Mouse (Mus musculus) intestine, embryonic 14.5 days (tissue): ENCODE measurements around the gene Srp68. TPM values are rescaled to one million over a fixed set of nuclear protein-coding genes. Genes with fewer than 3 reads are reported as not detected.

Source experiments
- ATAC-seq: fragments of 200-750 bp; cut with Nextera tagmentation; replicated peaks from 2 replicates; pipeline ENCODE4 v1.8.0; 2017; ENCODE audit warnings: low read depth, moderate number of reproducible peaks, moderate TSS enrichment, moderate library complexity; ENCODE audit not compliant: low FRiP score, low TSS enrichment
- DNase-seq: peaks from one replicate; pipeline ENCODE4 v3.0.0-alpha.2; 2018; ENCODE audit warnings: low spot score
- H3K27ac ChIP-seq: fragments of 300-500 bp; sonication (generic); 2 replicates; pipeline ENCODE4 v1.5.1; 2014; ENCODE audit warnings: low read depth, mild to moderate bottlenecking, control low read depth
- H3K27me3 ChIP-seq: fragments of 300-500 bp; sonication (generic); replicated peaks from 2 replicates; pipeline ENCODE4 v1.6.1; 2014; ENCODE audit warnings: low read length, control low read depth; ENCODE audit not compliant: control insufficient read depth, insufficient read depth
- H3K36me3 ChIP-seq: fragments of 300-500 bp; sonication (generic); 2 replicates; pipeline ENCODE4 v1.6.1; 2014; ENCODE audit warnings: low read length, control low read depth; ENCODE audit not compliant: control insufficient read depth, insufficient read depth
- H3K4me1 ChIP-seq: fragments of 300-500 bp; sonication (generic); replicated peaks from 2 replicates; pipeline ENCODE4 v1.6.1; 2014; ENCODE audit warnings: low read length, control low read depth, mixed read lengths; ENCODE audit not compliant: control insufficient read depth, insufficient read depth
- H3K4me2 ChIP-seq: fragments of 300-500 bp; sonication (generic); 2 replicates; pipeline ENCODE4 v1.6.1; 2014; ENCODE audit warnings: low read length
- H3K4me3 ChIP-seq: fragments of 300-500 bp; sonication (generic); 2 replicates; pipeline ENCODE4 v1.5.1; 2014; ENCODE audit warnings: low read depth, low read length, control low read depth, mixed read lengths
- H3K9ac ChIP-seq: fragments of 300-500 bp; sonication (generic); 2 replicates; pipeline ENCODE4 v1.6.1; 2014; ENCODE audit warnings: mild to moderate bottlenecking, low read length
- H3K9me3 ChIP-seq: fragments of 300-500 bp; sonication (generic); 2 replicates; pipeline ENCODE4 v1.6.1; 2016; ENCODE audit warnings: low read length, control low read depth; ENCODE audit not compliant: control insufficient read depth
- WGBS: fragments of 180-500 bp; shearing (Covaris S2); extraction: QIAGEN DNeasy Blood & Tissue Kit; methylation state at CpG from one replicate; pipeline ENCODE4 v1.1.7; 2014; 5-methylcytosine and 5-hydroxymethylcytosine counted together
- polyA plus RNA-seq: library from polyadenylated mRNA; unstranded; fragments of >200 nt; fragmentation: Nextera tagmentation; extraction: Ambion mirVana; gene quantifications from 2 replicates; pipeline ENCODE4 v1.2.1, GENCODE M21; 2014

The Srp68 gene
- polyA plus RNA-seq, 1 experiment from 2014 or later, result 83.2 TPM

DNA sequence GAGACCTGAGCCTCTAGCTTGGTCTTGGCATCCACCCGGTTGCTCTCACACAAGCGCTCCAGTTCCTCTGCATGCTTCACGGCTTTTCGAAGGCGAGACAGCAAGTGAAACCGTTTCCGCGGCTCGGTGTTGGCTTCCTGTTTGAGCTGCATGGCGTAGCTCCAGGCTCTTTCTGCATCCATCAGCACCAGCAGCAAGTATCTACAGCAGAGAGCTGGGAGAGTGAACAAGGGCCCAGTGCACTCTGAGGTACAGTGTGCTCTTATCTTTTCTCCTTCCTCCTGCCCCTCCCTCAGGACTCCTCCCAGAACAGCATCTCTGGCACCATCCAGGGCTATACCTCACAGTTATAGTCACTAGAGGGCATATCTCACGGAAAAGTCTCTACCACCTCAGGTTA, 8.7 kb downstream of the Srp68 start:
- Histone ChIP-seq H3K36me3 (peaks cover 99% of the 10 kb centered on the region), H3K9ac (no peak overlapping the region), H3K4me2 (no peak overlapping the region), H3K4me3 (no peak overlapping the region), H3K27me3 (no peaks in the 10 kb centered on the region), H3K27ac (no peak overlapping the region), H3K9me3 (no peaks in the 10 kb centered on the region), H3K4me1 (no peaks in the 10 kb centered on the region)
- ATAC-seq (no peak), DNase-seq (no peak)
- 95% methylated on average over 11 of the region's 11 CpGs for WGBS

DNA sequence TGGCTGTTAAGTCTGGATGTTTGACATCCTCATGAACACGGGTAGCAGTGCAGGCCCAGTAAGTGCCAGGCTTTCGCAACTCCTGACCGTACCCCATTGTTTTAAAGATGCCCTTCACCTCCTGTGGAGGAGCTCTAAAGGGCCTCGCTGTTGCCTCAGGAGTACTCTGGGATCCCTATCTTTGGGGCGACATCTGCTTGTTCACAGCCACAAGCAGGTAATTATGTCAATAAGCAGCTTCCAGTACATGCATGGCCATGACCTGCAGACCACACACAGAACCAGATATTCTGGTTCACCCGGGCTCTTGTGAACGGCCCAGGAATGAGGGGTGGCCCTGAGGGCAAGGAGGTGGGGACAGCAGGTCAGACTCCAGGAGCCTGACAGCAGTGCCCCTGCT, 13.8 kb downstream of the Srp68 start:
- WGBS, result 83% methylated on average over 7 of the region's 7 CpGs
- H3K4me1 ChIP-seq, result 0 out of 2 replicates have a peak, but pooled peaks cover 3% of the 10 kb centered on the region
- no peaks in the 10 kb centered on the region for H3K9me3 ChIP-seq
- no peak overlapping the region for H3K9ac ChIP-seq
- H3K36me3 ChIP-seq, result peaks cover 97% of the 10 kb centered on the region
- no peak overlapping the region for H3K4me2 ChIP-seq
- H3K4me3 ChIP-seq, result no peak overlapping the region
- no peak overlapping the region for H3K27ac ChIP-seq
- ATAC-seq, result no peak
- H3K27me3 ChIP-seq, result no peaks in the 10 kb centered on the region
- DNase-seq, result no peak

DNA sequence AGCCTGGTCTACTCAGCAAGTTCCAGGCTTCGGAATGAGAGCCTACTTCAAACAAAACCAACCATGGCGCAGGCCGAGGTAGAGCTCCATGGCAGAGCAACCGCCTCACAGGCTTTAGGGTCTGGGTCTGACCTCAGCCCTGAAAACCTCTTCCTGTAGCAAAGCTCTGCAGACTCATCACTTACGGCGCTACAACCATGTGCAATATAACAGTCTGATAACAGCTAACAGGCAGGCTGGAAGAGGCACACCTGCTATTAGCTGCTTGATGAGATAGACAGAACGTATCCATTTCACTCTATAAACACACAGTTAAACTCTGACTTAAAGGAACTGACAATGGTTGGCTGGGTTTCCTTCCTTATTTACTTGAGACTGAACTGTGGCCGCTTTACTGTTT, 14.6 kb downstream of the Srp68 start:
- H3K9ac ChIP-seq, result no peak overlapping the region

DNA sequence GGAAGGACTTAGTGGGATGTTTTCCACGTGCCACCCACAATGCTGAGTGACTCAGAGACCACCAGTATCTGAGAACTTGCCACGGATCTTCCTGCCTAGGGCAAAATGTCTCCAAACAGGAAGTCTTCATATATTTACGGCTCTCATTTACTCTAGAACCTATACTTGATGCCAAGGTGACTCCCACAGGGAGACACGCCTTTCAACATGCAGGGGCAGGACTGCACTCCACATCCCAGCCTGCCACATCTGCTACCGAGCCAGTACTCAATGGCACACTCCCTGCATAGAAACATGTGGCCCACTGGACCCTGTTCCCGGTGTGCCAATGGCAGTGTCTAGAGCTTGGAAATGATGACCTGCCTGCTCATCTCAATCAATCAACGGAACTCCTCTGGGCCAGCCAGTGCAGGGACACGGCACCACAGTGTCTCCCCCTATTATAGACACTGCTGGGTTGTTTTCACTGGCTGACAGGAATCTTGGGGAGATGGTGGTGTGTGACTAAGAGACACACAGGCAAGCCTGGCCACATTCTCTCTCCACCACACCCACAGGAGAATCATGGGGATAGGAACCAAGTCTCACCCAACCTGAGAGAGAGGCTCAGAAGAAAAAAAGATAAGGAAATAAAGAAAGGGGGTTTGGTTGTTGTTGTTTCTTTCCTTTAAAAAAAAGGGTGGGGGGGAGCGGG, 17.9 kb downstream of the Srp68 start:
- Histone ChIP-seq H3K4me1 (0 out of 2 replicates have a peak, but pooled peaks cover 3% of the 10 kb centered on the region), H3K4me3 (no peak overlapping the region), H3K27ac (no peak overlapping the region), H3K36me3 (peaks cover 98% of the 10 kb centered on the region), H3K4me2 (no peak overlapping the region), H3K9ac (no peak overlapping the region), H3K9me3 (no peaks in the 10 kb centered on the region), H3K27me3 (no peaks in the 10 kb centered on the region)
- 80% methylated on average over 9 of the region's 9 CpGs for WGBS
- DNase-seq, result no peak
- no peak for ATAC-seq

More for the DNA sequence above, 14.6 kb downstream of the Srp68 start:
- Histone ChIP-seq H3K36me3 (peaks cover 98% of the 10 kb centered on the region), H3K4me3 (no peak overlapping the region), H3K27ac (no peak overlapping the region), H3K9me3 (no peaks in the 10 kb centered on the region), H3K4me1 (0 out of 2 replicates have a peak, but pooled peaks cover 3% of the 10 kb centered on the region), H3K4me2 (no peak overlapping the region), H3K27me3 (no peaks in the 10 kb centered on the region)
- 82% methylated on average over 8 of the region's 8 CpGs for WGBS
- no peak for DNase-seq
- ATAC-seq, result no peak

DNA sequence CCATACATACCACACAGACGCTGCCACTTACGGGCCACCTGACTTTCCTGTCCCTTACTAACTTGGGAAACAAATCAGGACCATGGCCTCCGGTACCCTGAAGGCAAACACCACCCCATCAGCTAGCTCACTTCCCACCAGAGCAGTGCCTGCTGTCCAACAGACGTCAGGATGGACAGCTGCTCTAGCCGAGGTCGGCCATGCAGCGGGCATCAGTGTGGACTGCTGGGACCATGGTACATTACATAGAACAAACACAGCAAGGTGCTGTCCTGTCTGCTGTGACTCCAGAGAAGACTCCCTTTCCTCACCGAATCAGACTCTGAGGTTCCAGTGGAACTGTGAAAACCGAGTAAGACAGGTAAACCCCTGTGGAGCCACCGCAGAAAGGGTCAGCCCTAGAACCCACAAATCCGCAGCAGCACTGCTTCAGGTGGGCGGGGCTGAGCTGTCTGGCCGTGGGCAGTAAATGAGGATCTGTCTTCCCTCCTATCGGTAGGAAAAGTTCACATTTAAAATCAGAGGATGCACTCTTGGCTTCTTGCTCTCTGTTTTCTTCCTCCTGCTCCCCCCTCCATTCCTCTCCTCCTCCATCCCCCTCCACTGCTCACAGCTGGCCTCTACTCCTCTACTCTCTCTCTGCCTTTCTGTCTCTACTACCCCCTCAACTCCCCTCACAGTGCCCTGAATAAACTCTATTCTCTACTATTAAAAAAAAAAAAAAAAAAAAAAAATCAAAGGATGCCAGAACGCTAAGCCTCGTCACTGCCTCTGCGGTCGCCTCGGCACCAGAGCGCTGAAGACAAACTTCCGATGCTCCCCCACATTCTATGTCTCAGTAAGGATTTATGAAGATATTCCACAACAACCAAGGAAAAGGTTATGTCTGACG, 18.7 kb downstream of the Srp68 start:
- no peak overlapping the region for H3K9ac ChIP-seq
- H3K36me3 ChIP-seq, result peaks cover 98% of the 10 kb centered on the region
- DNase-seq, result no peak
- no peak overlapping the region for H3K4me2 ChIP-seq
- ATAC-seq, result no peak
- 0 out of 2 replicates have a peak, but pooled peaks cover 3% of the 10 kb centered on the region for H3K4me1 ChIP-seq
- H3K27me3 ChIP-seq, result no peaks in the 10 kb centered on the region
- no peak overlapping the region for H3K27ac ChIP-seq
- WGBS, result 80% methylated on average over 22 of the region's 22 CpGs
- no peak overlapping the region for H3K4me3 ChIP-seq
- H3K9me3 ChIP-seq, result no peaks in the 10 kb centered on the region

DNA sequence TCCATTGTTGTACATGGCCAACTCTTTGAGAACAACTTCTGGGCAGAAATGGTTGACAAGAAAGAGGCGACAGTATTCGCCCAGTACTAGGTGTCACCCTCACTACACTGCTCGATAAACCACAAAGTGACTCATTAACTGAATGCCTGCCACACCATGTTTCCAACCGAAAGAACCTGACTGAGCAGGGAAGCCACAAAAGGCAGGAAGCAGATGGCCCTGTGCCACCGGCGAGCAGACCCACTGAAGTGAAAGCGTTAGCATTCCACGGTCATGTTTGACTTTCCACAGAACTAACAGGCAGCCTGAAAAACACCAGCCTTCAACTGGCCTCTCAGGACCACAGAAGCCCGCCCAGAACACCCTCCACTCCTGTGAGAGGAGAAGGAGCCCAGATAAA, 19.4 kb downstream of the Srp68 start:
- Histone ChIP-seq H3K4me2 (no peak overlapping the region), H3K4me3 (no peak overlapping the region), H3K9me3 (no peaks in the 10 kb centered on the region), H3K4me1 (0 out of 2 replicates have a peak, but pooled peaks cover 3% of the 10 kb centered on the region), H3K27me3 (no peaks in the 10 kb centered on the region), H3K36me3 (peaks cover 98% of the 10 kb centered on the region), H3K27ac (no peak overlapping the region), H3K9ac (no peak overlapping the region)
- 82% methylated on average over 9 of the region's 9 CpGs for WGBS
- ATAC-seq, result no peak
- DNase-seq, result no peak

DNA sequence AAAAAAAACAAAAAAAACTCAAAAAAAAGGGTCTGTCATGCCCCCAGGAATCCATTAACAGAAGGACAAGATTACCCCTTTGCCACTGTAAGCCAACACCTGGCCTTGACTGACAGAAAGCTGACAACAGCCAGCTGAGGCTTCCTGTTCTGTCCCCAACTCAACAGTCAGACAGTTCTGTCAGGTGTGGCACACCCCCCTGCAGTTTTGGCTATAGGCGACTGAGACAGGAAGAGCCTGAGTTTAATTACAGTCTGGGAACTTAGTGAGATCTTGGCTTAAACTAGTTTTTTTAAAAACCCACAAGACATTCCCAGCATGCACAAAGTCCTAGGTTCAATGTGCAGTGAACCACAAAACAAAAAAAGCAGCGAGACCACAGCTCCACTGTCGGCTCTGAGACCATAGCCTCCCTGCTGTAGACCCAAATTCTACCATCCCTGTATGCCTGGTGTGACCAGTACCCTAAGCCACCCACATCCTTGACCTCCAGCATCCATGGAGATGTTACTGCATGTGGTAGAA, 20.9 kb downstream of the Srp68 start:
- DNase-seq, result no peak
- H3K9me3 ChIP-seq, result no peaks in the 10 kb centered on the region
- no peak overlapping the region for H3K4me2 ChIP-seq
- H3K27me3 ChIP-seq, result no peaks in the 10 kb centered on the region
- peaks cover 98% of the 10 kb centered on the region for H3K36me3 ChIP-seq
- H3K4me1 ChIP-seq, result 0 out of 2 replicates have a peak, but pooled peaks cover 3% of the 10 kb centered on the region
- H3K27ac ChIP-seq, result no peak overlapping the region
- H3K9ac ChIP-seq, result no peak overlapping the region
- 89% methylated on average over 3 of the region's 3 CpGs for WGBS
- no peak overlapping the region for H3K4me3 ChIP-seq
- ATAC-seq, result no peak

DNA sequence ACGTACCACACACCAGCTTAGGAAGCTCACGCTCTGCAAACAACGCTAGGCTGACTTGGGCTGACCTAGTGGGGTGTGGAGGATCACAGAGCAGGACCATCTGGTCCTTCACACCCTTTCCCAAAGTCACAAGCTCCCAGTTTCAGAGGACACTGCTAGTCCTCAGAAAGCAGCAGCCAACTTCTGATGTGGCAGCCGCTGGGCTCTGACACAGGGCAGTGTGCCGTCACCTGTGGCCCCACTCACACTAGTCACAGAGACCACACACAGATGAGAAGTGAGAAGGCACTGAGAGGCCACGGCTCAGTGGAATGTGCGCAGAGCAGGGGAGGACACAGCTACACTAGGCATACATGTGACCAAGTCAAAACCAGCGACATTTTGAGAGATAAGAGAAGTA, 23.1 kb downstream of the Srp68 start:
- Histone ChIP-seq H3K27me3 (no peaks in the 10 kb centered on the region), H3K36me3 (peaks cover 100% of the 10 kb centered on the region), H3K4me1 (no peaks in the 10 kb centered on the region), H3K4me2 (no peak overlapping the region), H3K9me3 (no peaks in the 10 kb centered on the region), H3K27ac (no peak overlapping the region), H3K9ac (no peak overlapping the region), H3K4me3 (no peak overlapping the region)
- no peak for ATAC-seq
- no peak for DNase-seq
- 88% methylated on average over 8 of the region's 8 CpGs for WGBS
